Mouse (Mus musculus): ENCODE data around the gene Rgs10. TPM values are rescaled to one million over a fixed set of nuclear protein-coding genes. Genes with fewer than 3 reads are reported as not detected.

Gene Rgs10
- 29.4 and 31.6 TPM in 2 replicates for polyA plus RNA-seq (2014; fragmentation: Nextera tagmentation; extraction: Ambion mirVana)

DNA sequence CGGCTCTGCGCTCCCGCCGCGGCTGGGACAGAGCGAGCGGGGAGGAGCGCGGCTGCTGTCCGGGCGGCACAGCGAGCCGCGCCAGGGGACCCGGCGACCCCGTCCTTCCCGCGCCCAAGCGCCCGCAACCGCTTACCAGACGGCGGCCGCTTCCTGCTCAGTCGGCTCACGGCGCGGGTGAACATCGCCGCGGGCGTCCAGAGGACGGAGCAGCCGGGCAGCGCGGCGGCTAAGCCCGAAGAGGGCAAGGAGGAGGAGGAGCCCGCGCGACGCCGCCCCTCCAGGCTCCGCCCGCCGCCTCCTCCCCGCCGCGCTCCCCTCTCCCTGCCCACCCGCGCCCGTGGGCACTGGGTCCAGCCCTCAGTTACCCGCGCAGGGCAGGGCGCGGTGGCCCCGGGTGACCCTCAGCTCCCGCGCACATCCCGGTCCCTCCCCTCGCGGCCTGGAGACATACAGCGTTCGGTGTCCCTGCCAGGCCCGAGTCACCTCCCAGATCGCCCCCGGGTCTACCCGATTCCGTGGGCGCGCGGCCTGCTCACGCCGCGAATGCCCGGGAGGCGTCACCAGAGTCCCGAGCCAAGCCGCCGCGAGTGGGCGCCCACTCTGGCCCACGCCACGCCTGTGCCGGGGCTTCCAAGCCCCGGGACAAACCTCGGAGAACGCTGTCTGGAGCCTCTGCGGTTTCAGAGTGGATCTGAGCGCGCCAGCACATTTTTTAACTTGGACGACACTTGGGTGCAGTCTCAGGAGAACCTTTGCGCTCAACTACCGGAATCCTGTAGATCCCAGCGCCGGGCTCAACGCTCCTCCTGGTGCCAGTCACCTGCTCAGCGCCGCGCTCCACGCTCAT is at the start of gene Rgs10:
TSS of gene Rgs10 (minus strand) at position 829 of the 850 bp plus-strand sequence.
- Histone ChIP-seq H3K4me2 (ENCODE audit: low read length) (peak within 1 kb of the TSS; percentile 97), H3K27me3 (replicated peaks; ENCODE audit: control insufficient read depth, insufficient read depth, low read length) (peaks cover 34% of the 10 kb centered on the region)
- WGBS, result under 1% methylated on average over 63 of the region's 102 CpGs

DNA sequence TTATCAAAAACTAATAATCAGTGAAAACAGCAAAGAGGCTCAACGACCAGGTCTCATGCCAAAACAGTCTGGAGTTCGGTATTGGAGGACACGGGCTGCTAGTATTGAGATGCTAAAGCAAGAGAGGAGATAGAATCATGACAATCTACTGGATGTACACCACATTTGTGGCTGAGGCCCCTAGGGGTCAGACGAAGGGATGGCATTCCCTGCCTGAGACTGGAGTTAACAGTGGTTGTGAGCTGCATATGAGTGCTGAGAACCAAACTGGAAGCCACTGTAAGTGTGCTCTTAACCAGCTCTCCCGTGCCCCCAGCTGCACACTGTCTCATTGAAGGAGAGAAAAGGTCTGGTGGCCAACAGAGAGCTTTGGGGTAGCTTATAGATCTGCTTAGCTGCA is 43.8 kb upstream of the Rgs10 start:
- peak overlapping the region; percentile 17 for H3K9ac ChIP-seq (ENCODE audit: low read length)
- WGBS, result 72% methylated on average over 5 of the region's 5 CpGs
- no peaks in the 10 kb centered on the region for H3K27me3 ChIP-seq (replicated peaks; ENCODE audit: control insufficient read depth, insufficient read depth, low read length)
- no peak for ATAC-seq (replicated peaks; ENCODE audit: low FRiP score, low TSS enrichment, low read depth)
- no peaks in the 10 kb centered on the region for H3K9me3 ChIP-seq (ENCODE audit: control insufficient read depth, low read length)
- no peak for DNase-seq (ENCODE audit: low spot score)
- H3K4me2 ChIP-seq (ENCODE audit: low read length), result peak overlapping the region; percentile 51
- H3K4me3 ChIP-seq (ENCODE audit: low read depth, low read length), result peak overlapping the region; percentile 96
- peak overlapping the region; percentile 47; the same call in 1 of the 2 replicates for H3K27ac ChIP-seq (ENCODE audit: low read depth)
- H3K4me1 ChIP-seq (replicated peaks; ENCODE audit: control insufficient read depth, insufficient read depth, low read length), result peaks cover 12% of the 10 kb centered on the region; the same call in 1 of the 2 replicates
- H3K36me3 ChIP-seq (ENCODE audit: control insufficient read depth, insufficient read depth, low read length), result no peaks in the 10 kb centered on the region

More for the DNA sequence above, at the start of gene Rgs10:
- no peaks in the 10 kb centered on the region for H3K9me3 ChIP-seq (ENCODE audit: control insufficient read depth, low read length)
- H3K4me3 ChIP-seq (ENCODE audit: low read depth, low read length), result peak within 1 kb of the TSS; percentile 75
- 0 out of 2 replicates have a peak within 1 kb of the TSS, but pooled peaks have one; percentile 8 for H3K27ac ChIP-seq (ENCODE audit: low read depth)
- H3K4me1 ChIP-seq (replicated peaks; ENCODE audit: control insufficient read depth, insufficient read depth, low read length), result peaks cover 4% of the 10 kb centered on the region; the same call in 1 of the 2 replicates
- peak within 1 kb of the TSS; percentile 56 for H3K9ac ChIP-seq (ENCODE audit: low read length)
- peak; percentile 85 for DNase-seq (ENCODE audit: low spot score)
- ATAC-seq (replicated peaks; ENCODE audit: low FRiP score, low TSS enrichment, low read depth), result peak; percentile 71
- no peaks in the 10 kb centered on the region for H3K36me3 ChIP-seq (ENCODE audit: control insufficient read depth, insufficient read depth, low read length)

DNA sequence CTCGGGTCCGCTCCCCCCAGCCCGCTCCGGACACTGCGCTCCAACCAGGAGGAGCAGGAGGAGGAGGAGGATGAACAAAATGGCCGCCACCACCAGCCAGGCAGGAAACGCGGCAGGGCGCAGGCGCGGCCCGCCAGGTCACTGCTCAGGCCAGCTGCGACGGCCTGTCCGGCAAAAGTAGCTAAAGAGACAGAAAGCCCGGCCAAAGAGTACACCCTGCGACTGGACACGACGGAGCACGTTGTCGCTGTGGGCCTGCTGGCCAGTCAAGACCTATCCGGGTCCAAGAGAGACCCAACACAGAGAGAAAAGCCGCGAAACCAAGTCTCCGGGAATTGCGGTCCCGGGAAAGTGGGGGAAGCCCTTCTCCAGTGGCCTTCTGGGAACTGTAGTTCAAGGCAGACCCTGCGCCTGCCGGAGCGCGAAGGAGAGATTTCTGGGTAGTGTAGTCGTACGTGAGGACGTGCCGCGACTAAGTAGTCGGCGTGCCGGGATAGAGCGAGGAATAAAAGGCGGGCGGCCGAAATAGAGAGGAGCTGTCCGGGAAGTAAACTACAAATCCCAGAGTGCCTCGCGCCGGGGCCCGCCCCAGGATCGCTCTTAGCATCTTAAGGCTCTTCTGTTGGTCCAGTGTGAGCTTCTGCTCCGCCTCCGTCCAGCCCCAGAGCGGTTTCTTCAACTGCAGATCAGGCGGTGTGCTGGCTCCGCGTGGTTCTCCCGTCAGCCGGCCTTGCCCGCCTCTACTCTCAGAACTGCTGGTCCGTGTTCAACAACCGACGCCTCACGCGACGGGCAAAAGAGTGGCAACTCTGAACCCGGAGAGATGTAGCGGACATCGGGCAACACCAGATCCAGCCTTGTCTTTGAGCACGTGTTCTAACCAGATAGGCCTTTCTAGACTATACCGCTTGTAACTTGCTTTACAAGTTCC is 43.0 kb upstream of the Rgs10 start, which contains the start of gene Tial1:
TSS of gene Tial1 (minus strand) at position 433 of the 931 bp plus-strand sequence.
- H3K27ac ChIP-seq (ENCODE audit: low read depth), result peak within 1 kb of the TSS; percentile 95
- H3K4me1 ChIP-seq (replicated peaks; ENCODE audit: control insufficient read depth, insufficient read depth, low read length), result peaks cover 12% of the 10 kb centered on the region; the same call in 1 of the 2 replicates
- H3K36me3 ChIP-seq (ENCODE audit: control insufficient read depth, insufficient read depth, low read length), result no peaks in the 10 kb centered on the region
- H3K4me2 ChIP-seq (ENCODE audit: low read length), result peak within 1 kb of the TSS; percentile 90
- peak within 1 kb of the TSS; percentile 96 for H3K4me3 ChIP-seq (ENCODE audit: low read depth, low read length)
- no peaks in the 10 kb centered on the region for H3K9me3 ChIP-seq (ENCODE audit: control insufficient read depth, low read length)
- H3K9ac ChIP-seq (ENCODE audit: low read length), result peak within 1 kb of the TSS; percentile 85
- peak; percentile 98 for DNase-seq (ENCODE audit: low spot score)
- no peaks in the 10 kb centered on the region for H3K27me3 ChIP-seq (replicated peaks; ENCODE audit: control insufficient read depth, insufficient read depth, low read length)
- peak; percentile 99 for ATAC-seq (replicated peaks; ENCODE audit: low FRiP score, low TSS enrichment, low read depth)
- WGBS, result under 1% methylated on average over 69 of the region's 69 CpGs

DNA sequence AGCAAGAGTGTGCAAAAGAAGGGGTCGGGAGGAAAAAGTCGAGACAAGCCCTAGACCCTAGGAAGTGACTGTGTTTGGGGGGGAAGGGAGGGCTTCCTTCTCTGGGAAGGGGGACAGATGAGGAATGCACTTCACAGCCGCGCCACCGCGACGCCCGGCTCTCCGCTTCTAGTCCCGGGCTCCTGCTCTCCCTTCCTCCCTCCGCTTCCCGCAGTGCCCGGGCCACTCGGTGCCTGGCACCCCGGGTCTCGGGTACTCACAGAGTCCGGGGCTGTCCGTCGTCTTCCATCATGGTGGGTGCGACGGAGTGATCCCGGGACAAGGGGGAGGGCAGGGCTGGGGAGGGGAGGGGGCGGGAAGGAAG is 42.3 kb upstream of the Rgs10 start:
- WGBS, result 0% methylated on average over 17 of the region's 23 CpGs
- H3K9ac ChIP-seq (ENCODE audit: low read length), result peak overlapping the region; percentile 85

DNA sequence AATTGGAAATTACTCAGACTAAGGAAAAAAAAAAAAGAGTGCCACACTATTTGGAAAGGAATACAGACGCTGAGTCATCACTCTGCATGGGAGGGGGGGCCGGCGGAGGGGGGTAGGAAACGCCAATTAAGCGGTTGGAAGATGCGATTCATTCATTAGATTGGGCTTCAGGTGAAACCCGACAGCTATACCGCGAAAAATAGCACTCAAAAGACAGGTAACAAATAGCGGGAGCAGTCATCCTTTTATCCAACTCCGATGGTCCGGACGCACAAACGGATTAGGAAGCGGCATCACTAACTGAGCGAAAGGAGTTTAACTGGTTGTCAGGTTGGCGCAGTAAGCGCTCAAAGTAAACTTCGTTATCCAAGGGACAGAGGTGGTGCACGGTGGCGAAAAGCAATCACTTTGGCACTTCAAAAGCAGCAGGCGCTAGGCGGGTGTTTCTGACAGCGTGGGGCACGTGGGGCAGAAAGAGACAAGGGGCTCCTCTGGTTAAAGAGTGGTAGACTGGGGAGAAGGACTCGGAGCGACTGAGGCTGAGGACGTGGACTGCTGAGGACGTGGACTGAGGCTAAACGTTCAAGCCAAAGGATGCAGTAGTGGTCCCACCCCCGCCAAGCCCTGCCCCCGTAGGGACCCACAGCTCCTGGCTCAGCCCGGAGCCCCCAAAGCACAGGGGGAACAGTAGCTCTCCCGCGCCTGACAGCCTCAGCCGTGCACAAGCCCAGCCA is 41.7 kb upstream of the Rgs10 start:
- Histone ChIP-seq H3K4me1 (replicated peaks; ENCODE audit: control insufficient read depth, insufficient read depth, low read length) (peaks cover 16% of the 10 kb centered on the region; the same call in 1 of the 2 replicates), H3K9ac (ENCODE audit: low read length) (peak overlapping the region; percentile 85), H3K4me3 (ENCODE audit: low read depth, low read length) (peak overlapping the region; percentile 96), H3K27me3 (replicated peaks; ENCODE audit: control insufficient read depth, insufficient read depth, low read length) (no peaks in the 10 kb centered on the region), H3K36me3 (ENCODE audit: control insufficient read depth, insufficient read depth, low read length) (no peaks in the 10 kb centered on the region), H3K9me3 (ENCODE audit: control insufficient read depth, low read length) (no peaks in the 10 kb centered on the region), H3K4me2 (ENCODE audit: low read length) (peak overlapping the region; percentile 90), H3K27ac (ENCODE audit: low read depth) (peak overlapping the region; percentile 95)
- under 1% methylated on average over 36 of the region's 36 CpGs for WGBS
- peak; percentile 81 for DNase-seq (ENCODE audit: low spot score)
- peak; percentile 12; the same call in 1 of the 2 replicates for ATAC-seq (replicated peaks; ENCODE audit: low FRiP score, low TSS enrichment, low read depth)

More for the DNA sequence above, 42.3 kb upstream of the Rgs10 start:
- peak overlapping the region; percentile 95 for H3K27ac ChIP-seq (ENCODE audit: low read depth)
- no peaks in the 10 kb centered on the region for H3K27me3 ChIP-seq (replicated peaks; ENCODE audit: control insufficient read depth, insufficient read depth, low read length)
- DNase-seq (ENCODE audit: low spot score), result peak; percentile 85
- peak; percentile 37 for ATAC-seq (replicated peaks; ENCODE audit: low FRiP score, low TSS enrichment, low read depth)
- H3K9me3 ChIP-seq (ENCODE audit: control insufficient read depth, low read length), result no peaks in the 10 kb centered on the region
- H3K4me3 ChIP-seq (ENCODE audit: low read depth, low read length), result peak overlapping the region; percentile 96
- H3K4me1 ChIP-seq (replicated peaks; ENCODE audit: control insufficient read depth, insufficient read depth, low read length), result peaks cover 16% of the 10 kb centered on the region; the same call in 1 of the 2 replicates
- no peaks in the 10 kb centered on the region for H3K36me3 ChIP-seq (ENCODE audit: control insufficient read depth, insufficient read depth, low read length)
- peak overlapping the region; percentile 90 for H3K4me2 ChIP-seq (ENCODE audit: low read length)

DNA sequence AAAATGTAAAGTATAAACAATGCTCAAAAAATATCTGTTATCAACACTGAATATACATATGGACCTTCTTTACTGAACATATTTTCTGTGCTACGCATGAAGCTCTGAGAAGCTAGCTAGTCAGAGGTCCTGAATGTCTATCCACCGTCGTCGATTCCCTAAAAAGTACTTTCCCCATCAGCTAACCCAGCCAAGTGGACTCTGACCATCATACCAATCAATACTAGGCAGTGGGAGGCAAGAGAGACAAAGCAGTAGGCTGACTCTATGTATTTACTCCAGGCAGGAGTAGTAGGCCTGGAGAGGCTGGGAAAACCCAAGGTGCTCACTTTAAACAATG is 41.2 kb upstream of the Rgs10 start:
- Histone ChIP-seq H3K27ac (ENCODE audit: low read depth) (no peak overlapping the region), H3K9me3 (ENCODE audit: control insufficient read depth, low read length) (no peaks in the 10 kb centered on the region), H3K4me1 (replicated peaks; ENCODE audit: control insufficient read depth, insufficient read depth, low read length) (peaks cover 16% of the 10 kb centered on the region; the same call in 1 of the 2 replicates), H3K4me3 (ENCODE audit: low read depth, low read length) (peak overlapping the region; percentile 96), H3K9ac (ENCODE audit: low read length) (peak overlapping the region; percentile 85), H3K27me3 (replicated peaks; ENCODE audit: control insufficient read depth, insufficient read depth, low read length) (no peaks in the 10 kb centered on the region), H3K36me3 (ENCODE audit: control insufficient read depth, insufficient read depth, low read length) (peaks cover 3% of the 10 kb centered on the region; the same call in 1 of the 2 replicates), H3K4me2 (ENCODE audit: low read length) (peak overlapping the region; percentile 90)
- ATAC-seq (replicated peaks; ENCODE audit: low FRiP score, low TSS enrichment, low read depth) (no peak), DNase-seq (ENCODE audit: low spot score) (no peak)
- WGBS, result 17% methylated on average over 4 of the region's 4 CpGs

DNA sequence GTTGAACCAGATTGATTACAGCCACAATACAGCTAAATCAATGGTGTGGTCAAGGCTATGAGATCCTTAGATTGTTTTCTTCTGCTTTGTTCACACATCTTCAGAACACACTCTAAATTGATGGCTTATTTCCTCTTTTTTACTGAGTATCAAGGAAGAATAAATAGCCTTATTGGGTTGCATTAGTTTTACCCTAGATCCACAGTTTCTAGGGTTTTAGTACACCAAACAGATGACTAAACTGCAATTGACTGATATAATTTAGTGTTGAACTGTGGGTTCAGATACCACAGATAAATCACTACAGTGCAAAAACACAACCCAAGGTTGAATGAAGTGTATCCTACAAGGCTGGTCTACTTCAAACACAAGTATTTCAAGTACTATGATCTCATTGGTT is 39.5 kb upstream of the Rgs10 start:
- DNase-seq (ENCODE audit: low spot score) (no peak), ATAC-seq (replicated peaks; ENCODE audit: low FRiP score, low TSS enrichment, low read depth) (no peak)
- H3K9me3 ChIP-seq (ENCODE audit: control insufficient read depth, low read length), result no peaks in the 10 kb centered on the region

More for the DNA sequence above, 39.5 kb upstream of the Rgs10 start:
- Histone ChIP-seq H3K4me3 (ENCODE audit: low read depth, low read length) (no peak overlapping the region), H3K4me2 (ENCODE audit: low read length) (no peak overlapping the region), H3K4me1 (replicated peaks; ENCODE audit: control insufficient read depth, insufficient read depth, low read length) (peaks cover 16% of the 10 kb centered on the region; the same call in 1 of the 2 replicates), H3K27ac (ENCODE audit: low read depth) (no peak overlapping the region), H3K9ac (ENCODE audit: low read length) (no peak overlapping the region), H3K27me3 (replicated peaks; ENCODE audit: control insufficient read depth, insufficient read depth, low read length) (no peaks in the 10 kb centered on the region), H3K36me3 (ENCODE audit: control insufficient read depth, insufficient read depth, low read length) (peaks cover 20% of the 10 kb centered on the region)
